Mouse (Mus musculus) natural killer cell, adult 2 months (primary cell): Measurements from ENCODE around the gene Hist1h3f.
A peak's percentile ranks its signal among the peaks of the same experiment; 100 is the strongest.
"Not testable (repeated sequence)": the region's sequence is repeated elsewhere in the genome, so short reads cannot be mapped to it uniquely, and the experiment has no call there.

Source experiments
- DNase-seq, 2 experiments: peaks; one replicate each; pipeline ENCODE4 v3.0.0; 2022; ENCODE audit warnings: low spot score in 2 of 2

Hist1h3f gene

GRCm38 (mm10) chr13:23581408-23582218 lies 37.8 kb downstream of the Hist1h3f start, which contains the start of gene Hist1h4d:
Hist1h4d (plus strand) TSS chr13:23581598.
- DNase-seq = peak; percentile 96

DNA sequence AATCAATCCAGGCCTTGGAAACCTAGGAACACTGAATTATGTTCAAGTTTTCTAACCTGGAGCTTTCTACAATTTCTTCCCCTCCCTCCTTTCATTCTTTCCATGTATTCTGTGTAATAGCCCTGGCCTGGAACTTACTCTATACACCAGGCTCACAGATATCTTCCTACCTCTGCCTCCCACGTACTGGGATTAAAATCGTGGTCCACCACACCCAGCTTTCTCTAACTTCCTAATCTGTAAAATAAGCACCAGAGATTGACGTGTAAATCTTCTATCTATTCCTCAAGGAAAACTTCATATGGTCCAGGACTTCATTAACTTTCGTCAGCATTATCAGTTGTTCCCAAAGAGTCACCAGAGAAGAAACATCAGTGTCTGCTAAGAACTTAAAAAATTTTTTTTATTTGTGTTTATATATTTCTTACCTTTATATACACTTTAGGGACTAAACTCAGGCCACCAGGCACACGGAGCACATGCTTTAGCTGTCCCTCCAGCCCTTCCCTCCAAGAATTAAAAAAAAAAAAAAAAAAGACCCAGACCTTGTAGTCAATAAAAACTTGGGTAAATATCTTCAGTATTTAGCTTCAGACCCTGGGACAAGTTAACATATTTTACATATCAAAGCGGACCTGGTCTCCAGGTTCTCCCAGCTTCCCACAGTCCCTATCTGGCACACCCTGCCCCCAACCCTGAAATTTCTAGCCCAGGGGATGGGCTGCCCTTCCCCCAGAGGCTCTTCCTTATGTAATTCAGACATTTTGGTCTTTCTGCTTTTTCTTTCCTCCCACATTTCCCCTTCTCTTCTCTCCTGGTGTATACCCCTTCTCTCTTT lies 38.6 kb downstream of the Hist1h3f start:
- no peak for DNase-seq

DNA sequence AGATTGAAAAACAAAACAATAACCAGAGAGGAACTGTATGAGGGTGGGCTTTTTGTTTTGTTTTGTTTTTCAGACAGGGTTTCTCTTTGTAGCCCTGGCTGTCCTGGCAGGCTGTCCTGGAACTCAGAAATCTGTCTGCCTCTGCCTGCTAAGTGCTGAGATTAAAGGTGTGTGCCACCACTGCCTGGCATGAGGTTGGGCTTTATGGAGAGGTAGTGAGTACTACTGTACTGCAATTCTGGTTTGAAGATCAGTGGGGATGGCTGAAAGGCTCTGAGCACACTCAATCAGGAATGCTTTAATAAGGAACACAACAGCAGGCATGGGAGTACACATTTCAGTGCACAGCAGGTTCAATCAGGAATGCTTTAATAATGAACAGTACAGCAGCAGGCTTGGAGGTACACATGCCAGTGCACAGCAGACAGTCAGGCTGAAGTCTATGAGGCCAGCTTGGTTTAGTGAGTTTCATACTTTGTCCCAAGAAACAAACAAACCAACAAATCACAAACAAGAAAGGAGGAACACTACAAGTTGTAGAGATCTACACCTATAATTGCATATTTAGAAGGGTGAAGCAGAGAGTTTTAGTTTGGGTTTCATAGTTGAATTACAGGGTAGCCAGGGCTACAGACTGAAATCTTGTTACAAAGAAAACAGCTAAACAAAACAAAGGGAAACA lies 39.7 kb downstream of the Hist1h3f start:
- no peak for DNase-seq

DNA sequence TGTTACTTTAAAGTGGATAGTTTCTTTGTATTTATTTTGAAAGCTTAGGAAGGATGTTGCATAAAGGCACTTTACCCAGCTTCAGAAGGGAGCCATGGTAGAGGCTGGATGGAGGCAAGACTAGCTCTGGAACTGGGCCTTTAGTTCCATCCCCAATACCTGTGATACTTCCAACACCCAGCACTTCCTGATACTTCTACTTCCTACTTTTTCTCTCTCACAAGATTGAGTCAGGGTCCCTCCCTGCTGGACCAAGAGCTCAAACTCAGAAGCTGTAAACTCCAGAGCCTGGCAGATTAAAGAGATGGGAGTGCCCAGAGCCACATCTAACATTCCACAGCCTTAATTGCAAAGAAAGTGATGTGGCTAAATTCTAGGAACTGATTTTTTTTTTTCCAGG lies 40.5 kb downstream of the Hist1h3f start:
- no peak for DNase-seq

DNA sequence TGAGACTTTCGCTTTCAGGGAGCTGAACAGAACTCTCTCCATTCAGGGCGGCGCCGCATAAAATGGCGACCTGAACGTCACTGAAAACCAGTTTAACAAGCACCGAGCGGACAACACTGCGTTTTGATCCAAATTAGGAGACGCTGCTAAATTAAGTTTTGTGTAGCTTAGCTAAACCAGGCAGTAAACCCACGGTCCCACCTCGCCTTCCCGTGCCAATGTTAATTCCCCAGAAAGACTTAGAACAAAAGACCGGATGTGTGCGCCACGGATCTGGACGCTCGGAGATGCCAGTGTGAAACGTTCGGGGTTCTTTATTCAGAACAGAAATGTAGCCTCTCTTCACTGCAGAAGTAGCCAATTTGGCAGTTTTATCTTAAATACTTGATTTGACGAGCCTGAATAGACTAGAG lies 41.2 kb downstream of the Hist1h3f start:
- DNase-seq = peak; percentile 75 to 79

DNA sequence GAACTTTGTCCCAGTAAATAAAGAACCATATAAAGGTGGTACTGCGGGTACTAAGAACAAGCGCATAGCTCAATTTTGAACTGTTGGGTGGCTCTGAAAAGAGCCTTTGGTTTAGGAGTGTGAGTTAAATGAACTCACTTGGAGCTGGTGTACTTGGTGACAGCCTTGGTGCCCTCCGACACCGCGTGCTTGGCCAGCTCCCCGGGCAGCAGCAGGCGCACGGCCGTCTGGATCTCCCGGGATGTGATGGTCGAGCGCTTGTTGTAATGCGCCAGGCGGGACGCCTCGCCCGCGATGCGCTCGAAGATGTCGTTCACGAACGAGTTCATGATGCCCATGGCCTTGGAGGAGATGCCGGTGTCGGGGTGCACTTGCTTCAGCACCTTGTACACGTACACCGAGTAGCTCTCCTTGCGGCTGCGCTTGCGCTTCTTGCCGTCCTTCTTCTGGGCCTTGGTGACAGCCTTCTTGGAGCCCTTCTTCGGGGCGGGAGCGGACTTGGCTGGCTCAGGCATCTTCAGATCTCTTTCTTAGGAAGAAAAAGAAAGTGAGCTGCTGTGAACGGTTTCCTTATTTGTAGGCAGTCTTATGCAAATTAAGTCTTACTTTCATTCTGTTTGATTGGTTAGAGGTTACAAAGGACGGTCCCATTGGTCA lies 41.7 kb downstream of the Hist1h3f start:
- peak; percentile 73 to 78 for DNase-seq

GRCm38 (mm10) chr13:23586099-23586939 lies 42.5 kb downstream of the Hist1h3f start:
- DNase-seq = no peak

- DNase-seq = no peak
These were observed 43.0 kb downstream of the Hist1h3f start for GRCm38 (mm10) chr13:23586940-23587225.

- DNase-seq = no peak
These were observed 47.4 kb downstream of the Hist1h3f start for GRCm38 (mm10) chr13:23591206-23591605.

- not testable (repeated sequence) for DNase-seq
These were observed 48.0 kb downstream of the Hist1h3f start for GRCm38 (mm10) chr13:23591886-23592285.

GRCm38 (mm10) chr13:23592614-23593013 lies 48.8 kb downstream of the Hist1h3f start:
- DNase-seq = no peak

- DNase-seq = no peak
These were observed 49.4 kb downstream of the Hist1h3f start for GRCm38 (mm10) chr13:23593051-23593770.
